Mouse (Mus musculus) embryonic facial prominence, embryonic 10.5 days (tissue): ENCODE measurements at regions not wholly inside any gene's neighbourhood (a gene's known extent, or its start where the extent isn't known, plus 50 kb on each side); places are given as distances from the start of the nearest gene placed in this dataset.
"Not testable (repeated sequence)": the region's sequence is repeated elsewhere in the genome, so short reads cannot be mapped to it uniquely, and the experiment has no call there.

Source experiments
- DNase-seq: peaks from one replicate; pipeline ENCODE4 v3.0.0-alpha.2; 2017; ENCODE audit warnings: low spot score
- H3K27ac ChIP-seq: fragments of 300-500 bp; sonication (generic); replicated peaks from 2 replicates; pipeline ENCODE4 v1.5.1; 2016; ENCODE audit warnings: mild to moderate bottlenecking
- H3K27me3 ChIP-seq: fragments of 300-500 bp; sonication (generic); replicated peaks from 2 replicates; pipeline ENCODE4 v1.6.1; 2016; ENCODE audit warnings: low read depth, mild to moderate bottlenecking; ENCODE audit not compliant: poor library complexity, severe bottlenecking
- H3K36me3 ChIP-seq: fragments of 300-500 bp; sonication (generic); replicated peaks from 2 replicates; pipeline ENCODE4 v1.6.1; 2016; ENCODE audit warnings: mild to moderate bottlenecking, moderate library complexity
- H3K4me1 ChIP-seq: fragments of 300-500 bp; sonication (generic); 2 replicates; pipeline ENCODE4 v1.6.1; 2016
- H3K4me3 ChIP-seq: fragments of 300-500 bp; sonication (generic); 2 replicates; pipeline ENCODE4 v1.5.1; 2016; ENCODE audit warnings: mild to moderate bottlenecking, moderate library complexity
- H3K9me3 ChIP-seq: fragments of 300-500 bp; sonication (generic); 2 replicates; pipeline ENCODE4 v1.6.1; 2016; ENCODE audit warnings: mild to moderate bottlenecking
- WGBS: fragments of 180-500 bp; shearing (Covaris S2); methylation state at CpG from one replicate; pipeline ENCODE4 v1.1.7; 2016; 5-methylcytosine and 5-hydroxymethylcytosine counted together

DNA sequence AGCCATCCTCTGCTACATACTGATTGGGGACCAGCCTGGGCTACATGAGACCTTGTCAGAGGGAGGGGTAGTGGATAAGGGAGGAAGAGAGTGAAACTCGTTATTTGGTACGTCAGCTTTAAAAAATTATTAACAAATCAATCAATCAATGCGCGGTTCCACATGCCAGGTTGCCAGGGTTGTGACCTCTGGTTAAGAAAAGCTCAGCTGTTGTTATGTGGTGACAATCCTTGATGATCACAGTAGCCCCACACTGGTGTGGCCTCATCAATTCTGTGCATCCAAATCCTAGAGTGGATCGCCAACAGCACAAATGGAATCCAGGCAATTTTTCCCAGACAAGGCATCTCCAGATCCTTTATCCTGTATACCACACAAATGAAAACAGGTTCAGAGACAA lies 74.3 kb upstream of the Cdk6 start:
- no peak for DNase-seq
- Histone ChIP-seq H3K4me1 (no peaks in the 10 kb centered on the region), H3K9me3 (no peaks in the 10 kb centered on the region), H3K27ac (no peak overlapping the region), H3K4me3 (no peak overlapping the region), H3K36me3 (no peaks in the 10 kb centered on the region), H3K27me3 (no peaks in the 10 kb centered on the region)
- 89% methylated on average over 5 of the region's 5 CpGs for WGBS

DNA sequence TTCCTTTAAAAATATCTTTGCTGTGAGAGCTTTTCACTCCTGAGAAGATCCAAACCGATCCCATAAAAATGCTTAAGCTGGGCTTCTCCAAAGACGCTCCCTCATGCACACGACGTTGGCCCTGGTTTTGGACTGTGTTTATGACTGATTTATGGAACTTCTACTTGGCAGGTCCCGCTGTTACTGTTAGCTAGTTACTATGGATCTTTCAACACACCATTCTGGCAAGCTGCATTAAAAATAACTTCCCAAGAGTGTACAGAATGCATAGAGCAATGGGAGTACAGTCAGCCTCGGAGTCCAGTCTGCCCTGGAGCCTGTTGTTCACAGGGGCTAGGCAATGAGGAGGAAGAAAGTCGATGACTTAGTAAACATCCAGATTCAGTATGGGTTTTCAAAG lies 71.5 kb upstream of the Cdk6 start:
- Histone ChIP-seq H3K27me3 (no peaks in the 10 kb centered on the region), H3K4me3 (no peak overlapping the region), H3K36me3 (no peaks in the 10 kb centered on the region), H3K9me3 (no peaks in the 10 kb centered on the region), H3K4me1 (no peaks in the 10 kb centered on the region), H3K27ac (no peak overlapping the region)
- 91% methylated on average over 7 of the region's 7 CpGs for WGBS
- no peak for DNase-seq

- not testable (repeated sequence) for DNase-seq, H3K4me1 ChIP-seq, H3K4me3 ChIP-seq, H3K9me3 ChIP-seq, H3K27me3 ChIP-seq, H3K27ac ChIP-seq, H3K36me3 ChIP-seq
- 82% methylated on average over 1 of the region's 1 CpGs for WGBS
Observed at GRCm38 (mm10) chr5:3273140-3273539, 68.1 kb upstream of the Cdk6 start.

DNA sequence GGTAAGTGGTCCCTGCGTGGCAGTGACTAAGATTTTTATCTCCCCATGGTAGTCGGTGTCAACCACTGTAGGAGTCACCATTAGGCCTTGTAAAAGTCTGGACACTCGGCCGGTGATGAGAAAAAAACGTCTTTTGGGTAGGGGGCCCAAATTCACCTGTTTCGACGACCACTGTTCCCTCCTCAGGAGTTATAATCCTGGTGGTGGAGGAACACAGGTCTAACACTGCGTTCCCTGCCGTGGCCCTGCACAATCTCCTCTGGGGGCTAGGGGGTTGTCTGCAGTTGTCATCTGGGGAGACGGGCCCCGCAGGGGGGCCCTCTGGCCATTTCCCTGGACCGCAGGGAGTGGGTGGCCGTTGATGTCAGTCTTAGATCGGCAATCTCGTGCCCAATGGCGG lies 64.0 kb upstream of the Cdk6 start:
- 89% methylated on average over 16 of the region's 16 CpGs for WGBS
- not testable (repeated sequence) for H3K27ac ChIP-seq, H3K4me1 ChIP-seq, H3K27me3 ChIP-seq, H3K36me3 ChIP-seq, H3K4me3 ChIP-seq, H3K9me3 ChIP-seq, DNase-seq

DNA sequence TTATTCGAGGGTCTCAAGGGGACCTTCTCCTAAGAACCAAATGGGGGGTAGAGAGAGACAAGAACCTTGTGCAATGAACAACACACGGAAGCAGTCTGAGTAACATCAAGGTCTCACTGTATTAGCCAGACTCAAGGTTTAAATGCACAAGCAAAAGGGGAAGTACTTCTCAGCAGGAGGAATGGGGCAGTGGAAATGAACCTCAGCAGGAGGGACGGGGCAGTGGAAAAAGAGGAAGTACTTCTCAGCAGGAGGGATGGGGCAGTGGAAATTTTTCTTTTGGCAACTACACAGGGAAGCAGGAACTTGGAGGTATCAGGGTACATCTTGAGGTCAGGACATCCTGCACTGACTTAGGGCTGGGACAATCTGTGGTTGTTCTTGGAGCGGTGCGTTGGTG lies 62.3 kb upstream of the Cdk6 start:
- H3K27ac ChIP-seq, H3K4me1 ChIP-seq, H3K9me3 ChIP-seq, DNase-seq, H3K36me3 ChIP-seq, H3K27me3 ChIP-seq, H3K4me3 ChIP-seq: not testable (repeated sequence)
- WGBS: 92% methylated on average over 5 of the region's 5 CpGs

GRCm38 (mm10) chr5:3281911-3282506 lies 59.3 kb upstream of the Cdk6 start:
- H3K36me3 ChIP-seq, H3K9me3 ChIP-seq, H3K4me3 ChIP-seq, H3K27ac ChIP-seq, H3K27me3 ChIP-seq, H3K4me1 ChIP-seq: not testable (repeated sequence)
- peak; percentile 12 for DNase-seq
- WGBS: 66% methylated on average over 8 of the region's 8 CpGs

DNA sequence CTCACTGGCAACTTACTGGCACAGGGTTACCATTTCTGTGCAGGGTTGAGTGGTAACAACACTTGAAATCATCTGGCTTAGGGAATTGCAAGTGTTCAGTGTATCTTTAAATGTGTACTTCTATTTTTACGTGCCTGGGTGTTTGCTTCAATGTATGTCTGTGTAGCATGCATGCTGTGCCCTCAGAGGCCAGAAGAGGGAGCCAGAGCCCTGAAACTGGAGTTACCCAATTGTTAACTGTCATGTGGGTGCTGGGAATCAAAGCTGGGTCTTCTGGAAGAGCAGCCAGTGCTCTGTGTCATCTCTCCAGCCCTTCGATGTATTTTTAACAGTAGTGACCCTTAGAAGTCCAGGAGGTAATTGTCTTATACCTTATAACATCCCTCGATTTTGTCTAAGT lies 58.2 kb upstream of the Cdk6 start:
- peaks cover 6% of the 10 kb centered on the region; the same call in 1 of the 2 replicates for H3K9me3 ChIP-seq
- no peaks in the 10 kb centered on the region for H3K4me1 ChIP-seq
- no peaks in the 10 kb centered on the region for H3K27me3 ChIP-seq
- H3K36me3 ChIP-seq: no peaks in the 10 kb centered on the region
- no peak overlapping the region for H3K4me3 ChIP-seq
- DNase-seq: no peak
- WGBS: 86% methylated on average over 3 of the region's 3 CpGs
- no peak overlapping the region for H3K27ac ChIP-seq

DNA sequence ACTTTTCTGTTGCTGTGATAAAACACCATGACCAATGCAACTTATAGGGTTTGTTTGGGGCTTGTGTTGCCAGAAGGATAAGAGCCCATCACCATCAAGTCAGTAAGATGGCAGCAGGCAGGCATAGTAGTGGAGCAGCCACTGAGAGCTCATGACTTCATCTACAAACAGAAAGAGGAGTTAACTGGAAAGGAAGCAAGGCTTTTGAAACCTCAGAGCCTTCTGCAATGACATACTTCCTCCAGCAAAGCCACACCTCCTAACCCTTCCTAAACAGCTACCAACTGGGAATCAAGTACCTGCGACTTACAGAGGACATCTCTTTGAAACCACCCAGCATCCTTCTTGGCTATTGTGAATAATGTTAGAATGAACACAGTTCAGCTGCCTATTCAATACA lies 57.0 kb upstream of the Cdk6 start:
- WGBS: 91% methylated on average over 1 of the region's 1 CpGs
- H3K4me1 ChIP-seq, H3K36me3 ChIP-seq, H3K27me3 ChIP-seq, H3K27ac ChIP-seq, H3K9me3 ChIP-seq, H3K4me3 ChIP-seq, DNase-seq: not testable (repeated sequence)

GRCm38 (mm10) chr5:3289991-3290417 lies 51.3 kb upstream of the Cdk6 start:
- not testable (repeated sequence) for H3K4me1 ChIP-seq, H3K4me3 ChIP-seq, H3K36me3 ChIP-seq, H3K27me3 ChIP-seq, H3K9me3 ChIP-seq, H3K27ac ChIP-seq
- 10% methylated on average over 8 of the region's 8 CpGs for WGBS
- DNase-seq: peak; percentile 25
